13 mouse cellular contexts compared by ENCODE assay signal in the genomic region with DNA sequence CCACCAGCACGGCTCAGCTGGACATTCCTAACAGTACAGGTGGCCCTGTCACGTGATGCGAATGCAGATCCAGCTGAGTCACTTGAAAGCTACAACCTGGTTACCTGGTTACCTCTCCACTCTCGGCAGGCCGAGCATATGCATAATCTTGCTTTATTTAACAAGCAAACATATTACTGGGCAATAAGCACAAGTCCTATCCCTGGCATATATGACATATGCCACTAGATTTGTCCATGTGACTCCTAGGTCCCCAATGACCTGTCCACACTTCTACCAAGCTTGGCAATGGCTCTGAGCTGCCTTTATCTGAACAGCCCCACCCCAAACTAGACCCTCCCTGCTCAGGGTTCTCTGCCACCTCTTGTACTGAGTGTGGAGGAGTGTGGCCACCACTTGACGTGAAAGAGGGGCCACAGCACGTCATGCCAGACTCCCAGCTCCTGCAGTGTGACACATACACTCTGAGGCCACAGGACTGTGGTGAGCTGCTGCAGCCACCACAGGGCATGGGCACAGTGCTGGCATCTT. TPM values are rescaled to one million over a fixed set of nuclear protein-coding genes. Genes with fewer than 3 reads are reported as not detected.
DNase-seq lines count a peak whose midpoint lies in the region; ATAC-seq and TF ChIP-seq lines count a peak whose summit lies in the region.
"Had no signal": no experiment of that assay in that cellular context is flagged by ENCODE, and none has a peak within 500 bp of the region (broad histone marks: within the 10 kb centered on the region; RNA-seq: fewer than 3 reads in every experiment).

No protein-coding gene starts in this region.

- H3K9ac ChIP-seq in hindbrain, postnatal 0 days (replicated peaks; ENCODE audit: low read length) = no peak overlapping the region
- H3K9ac ChIP-seq in hindbrain, embryonic 11.5 days (ENCODE audit: low read depth, low read length) = no peak overlapping the region
- H3K9ac ChIP-seq in midbrain, embryonic 12.5 days (replicated peaks) = no peak overlapping the region
- no peak overlapping the region for H3K9ac ChIP-seq in midbrain, embryonic 15.5 days

- H3K9me3 ChIP-seq in hindbrain, postnatal 0 days (ENCODE audit: low read length) = no peaks in the 10 kb centered on the region
- H3K9me3 ChIP-seq in hindbrain, embryonic 11.5 days (ENCODE audit: control insufficient read depth, low read length) = no peaks in the 10 kb centered on the region
- no peaks in the 10 kb centered on the region for H3K9me3 ChIP-seq in midbrain, embryonic 12.5 days
- H3K9me3 ChIP-seq in midbrain, embryonic 15.5 days = no peaks in the 10 kb centered on the region

- no peaks in the 10 kb centered on the region for H3K27me3 ChIP-seq in hindbrain, postnatal 0 days (ENCODE audit: insufficient read depth, low read length)
- no peaks in the 10 kb centered on the region for H3K27me3 ChIP-seq in hindbrain, embryonic 11.5 days (ENCODE audit: control insufficient read depth, insufficient read depth, low read length)
- H3K27me3 ChIP-seq in midbrain, embryonic 12.5 days = no peaks in the 10 kb centered on the region
- no peaks in the 10 kb centered on the region for H3K27me3 ChIP-seq in midbrain, embryonic 15.5 days (replicated peaks)

- no peak for ATAC-seq in hindbrain, postnatal 0 days
- ATAC-seq in hindbrain, embryonic 11.5 days (ENCODE audit: low FRiP score) = no peak
- ATAC-seq in midbrain, embryonic 12.5 days (ENCODE audit: low FRiP score, low read depth) = no peak
- no peak for ATAC-seq in midbrain, embryonic 15.5 days (replicated peaks)

- no peaks in the 10 kb centered on the region for H3K36me3 ChIP-seq in hindbrain, postnatal 0 days (ENCODE audit: insufficient read depth, low read length)
- no peaks in the 10 kb centered on the region for H3K36me3 ChIP-seq in hindbrain, embryonic 11.5 days (ENCODE audit: control insufficient read depth, insufficient read depth, low read length)
- 0 out of 2 replicates have a peak, but pooled peaks cover 5% of the 10 kb centered on the region for H3K36me3 ChIP-seq in midbrain, embryonic 12.5 days
- H3K36me3 ChIP-seq in midbrain, embryonic 15.5 days (replicated peaks) = no peaks in the 10 kb centered on the region; the same call in 1 of the 2 replicates

- 63% methylated on average over 7 of the region's 7 CpGs for WGBS in hindbrain, postnatal 0 days
- 91% methylated on average over 7 of the region's 7 CpGs for WGBS in hindbrain, embryonic 11.5 days
- WGBS in midbrain, embryonic 12.5 days = 86% methylated on average over 7 of the region's 7 CpGs
- WGBS in midbrain, embryonic 15.5 days = 82% methylated on average over 7 of the region's 7 CpGs

- no peak for TF ChIP-seq CTCF in gastrocnemius, adult 2 months (IDR thresholded peaks at IDR 0.05)
- no peak for TF ChIP-seq CTCF in hindbrain, postnatal 0 days (IDR thresholded peaks at IDR 0.05; ENCODE audit: low read depth)

- peak overlapping the region; percentile 79 for H3K27ac ChIP-seq in gastrocnemius, adult 2 months
- peak overlapping the region; percentile 36; the same call in 1 of the 2 replicates for H3K27ac ChIP-seq in hindbrain, postnatal 0 days
- no peak overlapping the region for H3K27ac ChIP-seq in hindbrain, embryonic 11.5 days (ENCODE audit: low read depth, low read length)
- 0 out of 2 replicates have a peak overlapping the region, but pooled peaks have one; percentile 1 for H3K27ac ChIP-seq in midbrain, embryonic 12.5 days (replicated peaks)
- H3K27ac ChIP-seq in midbrain, embryonic 15.5 days = no peak overlapping the region
- H3K27ac ChIP-seq: macrophage had no signal

- no peak overlapping the region for H3K4me3 ChIP-seq in gastrocnemius, adult 2 months
- H3K4me3 ChIP-seq in hindbrain, postnatal 0 days (ENCODE audit: low read length) = no peak overlapping the region
- H3K4me3 ChIP-seq in hindbrain, embryonic 11.5 days (ENCODE audit: low read depth, low read length) = no peak overlapping the region
- no peak overlapping the region for H3K4me3 ChIP-seq in midbrain, embryonic 12.5 days
- no peak overlapping the region for H3K4me3 ChIP-seq in midbrain, embryonic 15.5 days
- H3K4me3 ChIP-seq: erythroblast, embryonic 14.5 days; myocyte had no signal

- no peak overlapping the region for H3K4me2 ChIP-seq in hindbrain, postnatal 0 days (ENCODE audit: low read depth, low read length)
- H3K4me2 ChIP-seq in hindbrain, embryonic 11.5 days (replicated peaks; ENCODE audit: low read depth, low read length) = no peak overlapping the region
- no peak overlapping the region for H3K4me2 ChIP-seq in midbrain, embryonic 12.5 days (replicated peaks)
- H3K4me2 ChIP-seq in midbrain, embryonic 15.5 days = no peak overlapping the region

- no peak for DNase-seq in gastrocnemius, adult 2 months
- no peak for DNase-seq in gastrocnemius, postnatal 25 days
- no peak for DNase-seq in hindbrain, postnatal 0 days (ENCODE audit: low spot score)
- DNase-seq in hindbrain, embryonic 11.5 days (ENCODE audit: low spot score) = no peak
- no peak for DNase-seq in thymus, adult 18-20 months
- DNase-seq in retina, embryonic 14.5 days (ENCODE audit: low spot score) = no peak
- DNase-seq: B cell, adult 2 months; left cerebral cortex, postnatal 4 days had no signal

- intact Hi-C loops in gastrocnemius, adult 2 months (cut with DNase I) = loop anchor here (5.0 kb wide), 1 partner anchor 36 kb away; no protein-coding TSS in a partner anchor

- peaks cover 65% of the 10 kb centered on the region for H3K4me1 ChIP-seq in hindbrain, postnatal 0 days (ENCODE audit: insufficient read depth, low read length)
- peaks cover 36% of the 10 kb centered on the region for H3K4me1 ChIP-seq in hindbrain, embryonic 11.5 days (replicated peaks; ENCODE audit: control insufficient read depth, insufficient read depth, low read length)
- peaks cover 86% of the 10 kb centered on the region for H3K4me1 ChIP-seq in midbrain, embryonic 12.5 days
- H3K4me1 ChIP-seq in midbrain, embryonic 15.5 days = peaks cover 71% of the 10 kb centered on the region

RNA-seq across cellular contexts. Expression of gene Vps37b, which starts 15.7 kb away (rescaled TPM):
- 1 to 10 TPM; 4.1 to 6.2 TPM for total RNA-seq in gastrocnemius, adult 2 months (2021)
- 1 to 10 TPM; 4.2 to 6.3 TPM for total RNA-seq in gastrocnemius, postnatal 25 days (2021)
- 104 and 110 TPM in 2 replicates for total RNA-seq in hindbrain, postnatal 0 days (2014; rRNA removed)
- polyA plus RNA-seq in hindbrain, postnatal 0 days (2015; fragmentation: Nextera tagmentation; extraction: Ambion mirVana) = 94.0 and 95.1 TPM in 2 replicates
- 38.3 and 48.8 TPM in 2 replicates for polyA plus RNA-seq in hindbrain, embryonic 11.5 days (2014; fragmentation: Nextera tagmentation; extraction: Ambion mirVana)
- polyA plus RNA-seq in midbrain, embryonic 12.5 days (2016; fragmentation: Nextera tagmentation; extraction: Ambion mirVana) = 68.0 and 74.2 TPM in 2 replicates
- polyA plus RNA-seq in midbrain, embryonic 15.5 days (2015; fragmentation: Nextera tagmentation; extraction: Ambion mirVana) = 66.7 and 73.7 TPM in 2 replicates

RNA-seq across cellular contexts. Expression of gene Hip1r, which starts 42.9 kb away (rescaled TPM):
- total RNA-seq in gastrocnemius, adult 2 months (2021) = 10 to 100 TPM in 1 of 2 experiments, 1 to 10 TPM in 1; 5.6 to 14.3 TPM
- 1 to 10 TPM; 6.2 to 6.6 TPM for total RNA-seq in gastrocnemius, postnatal 25 days (2021)
- total RNA-seq in hindbrain, postnatal 0 days (2014; rRNA removed) = 46.9 and 65.5 TPM in 2 replicates
- polyA plus RNA-seq in hindbrain, postnatal 0 days (2015; fragmentation: Nextera tagmentation; extraction: Ambion mirVana) = 32.6 and 33.9 TPM in 2 replicates
- 6.0 and 9.7 TPM in 2 replicates for polyA plus RNA-seq in hindbrain, embryonic 11.5 days (2014; fragmentation: Nextera tagmentation; extraction: Ambion mirVana)
- 13.9 and 15.5 TPM in 2 replicates for polyA plus RNA-seq in midbrain, embryonic 12.5 days (2016; fragmentation: Nextera tagmentation; extraction: Ambion mirVana)
- 29.8 and 30.7 TPM in 2 replicates for polyA plus RNA-seq in midbrain, embryonic 15.5 days (2015; fragmentation: Nextera tagmentation; extraction: Ambion mirVana)

Comparison
In these comparisons a context has a peak if more than half of its experiments do, and no peak if none do; other contexts are left out.
1. H3K27ac ChIP-seq: peak in gastrocnemius, adult 2 months (single experiment), hindbrain, postnatal 0 days (single experiment) and midbrain, embryonic 12.5 days (single experiment); none in hindbrain, embryonic 11.5 days (single experiment) and midbrain, embryonic 15.5 days (single experiment).